Mouse (Mus musculus): ENCODE measurements around the gene Cox8a. TPM values are rescaled to one million over a fixed set of nuclear protein-coding genes. Genes with fewer than 3 reads are reported as not detected.

Gene Cox8a
- total and polyA plus RNA-seq, 3 experiments: 384 to 775 (median 424) TPM

GRCm38 (mm10) chr19:7196741-7197270, 20.6 kb downstream of the Cox8a start:
- TF ChIP-seq POLR2A (IDR thresholded peaks at IDR 0.05; ENCODE audit: insufficient read depth, low read depth, low read length) (no peak), EP300 (IDR thresholded peaks at IDR 0.05; ENCODE audit: insufficient read depth, low read depth, low read length) (0 out of 2 replicates have a peak, but pooled peaks have one; percentile 14), CTCF (IDR thresholded peaks at IDR 0.05) (no peak)
- no peaks in the 10 kb centered on the region for H3K79me2 ChIP-seq (replicated peaks; ENCODE audit: control insufficient read depth, insufficient read depth, low read length)
- H3K4me3 ChIP-seq: no peak overlapping the region
- no peaks in the 10 kb centered on the region for H3K36me3 ChIP-seq (ENCODE audit: control insufficient read depth, insufficient read depth, low read length)
- no peaks in the 10 kb centered on the region; the same call in 1 of the 2 replicates for H3K4me1 ChIP-seq (ENCODE audit: control insufficient read depth, insufficient read depth, low read length)
- H3K9ac ChIP-seq (ENCODE audit: low read depth, low read length): no peak overlapping the region
- intact Hi-C loops (cut with DNase I): loop anchor here (1.0 kb wide), 2 partner anchors 129 to 133 kb away; no protein-coding TSS in a partner anchor
- DNase-seq: no peak
- WGBS: 36% methylated on average over 17 of the region's 17 CpGs
- H3K27ac ChIP-seq: no peak overlapping the region
- H3K27me3 ChIP-seq (ENCODE audit: control insufficient read depth, insufficient read depth, low read length): no peaks in the 10 kb centered on the region

- no peaks in the 10 kb centered on the region; the same call in 1 of the 2 replicates for H3K4me1 ChIP-seq (ENCODE audit: control insufficient read depth, insufficient read depth, low read length)
- peak; percentile 65 to 79 for DNase-seq
- H3K27ac ChIP-seq: no peak overlapping the region
- H3K27me3 ChIP-seq (ENCODE audit: control insufficient read depth, insufficient read depth, low read length): no peaks in the 10 kb centered on the region
- intact Hi-C loops (cut with DNase I): loop anchor here (1.0 kb wide), 2 partner anchors 128 to 132 kb away; no protein-coding TSS in a partner anchor
- no peaks in the 10 kb centered on the region for H3K79me2 ChIP-seq (replicated peaks; ENCODE audit: control insufficient read depth, insufficient read depth, low read length)
- no peak overlapping the region for H3K4me3 ChIP-seq
- 23% methylated on average over 33 of the region's 33 CpGs for WGBS
- no peak overlapping the region for H3K9ac ChIP-seq (ENCODE audit: low read depth, low read length)
- no peak for TF ChIP-seq POLR2A (IDR thresholded peaks at IDR 0.05; ENCODE audit: insufficient read depth, low read depth, low read length)
- no peak for TF ChIP-seq EP300 (IDR thresholded peaks at IDR 0.05; ENCODE audit: insufficient read depth, low read depth, low read length)
- no peak; the same call in 1 of the 2 replicates for TF ChIP-seq CTCF (IDR thresholded peaks at IDR 0.05)
- no peaks in the 10 kb centered on the region for H3K36me3 ChIP-seq (ENCODE audit: control insufficient read depth, insufficient read depth, low read length)
These were observed 21.3 kb downstream of the Cox8a start for GRCm38 (mm10) chr19:7195900-7196728.

DNA sequence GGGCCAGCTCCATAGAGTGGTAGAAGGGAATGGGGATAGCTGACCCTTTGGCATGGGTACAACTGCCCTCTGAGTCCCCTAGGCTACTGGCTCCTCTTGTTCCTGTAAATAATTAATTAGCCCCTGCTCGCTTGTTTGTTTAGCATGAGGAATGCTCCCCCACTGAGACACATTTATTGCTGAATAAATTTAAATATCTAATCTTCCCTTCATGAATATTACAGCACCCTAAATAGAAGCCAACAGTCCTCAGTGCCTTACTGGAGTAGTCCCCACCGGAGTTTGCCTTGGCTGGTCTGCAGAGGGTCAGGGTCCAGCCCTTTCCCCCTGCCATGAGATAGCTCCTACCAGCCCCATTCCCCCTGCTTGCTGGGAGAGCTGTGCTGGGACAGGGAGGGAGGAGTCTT, 24.9 kb downstream of the Cox8a start:
- TF ChIP-seq EP300 (IDR thresholded peaks at IDR 0.05; ENCODE audit: insufficient read depth, low read depth, low read length): no peak
- no peak for TF ChIP-seq POLR2A (IDR thresholded peaks at IDR 0.05; ENCODE audit: insufficient read depth, low read depth, low read length)
- no peak for TF ChIP-seq CTCF (IDR thresholded peaks at IDR 0.05)
- no peak overlapping the region for H3K9ac ChIP-seq (ENCODE audit: low read depth, low read length)
- DNase-seq: no peak
- WGBS: 73% methylated on average over 2 of the region's 2 CpGs
- H3K4me1 ChIP-seq (ENCODE audit: control insufficient read depth, insufficient read depth, low read length): no peaks in the 10 kb centered on the region; the same call in 1 of the 2 replicates
- no peaks in the 10 kb centered on the region for H3K27me3 ChIP-seq (ENCODE audit: control insufficient read depth, insufficient read depth, low read length)
- no peaks in the 10 kb centered on the region for H3K79me2 ChIP-seq (replicated peaks; ENCODE audit: control insufficient read depth, insufficient read depth, low read length)
- H3K36me3 ChIP-seq (ENCODE audit: control insufficient read depth, insufficient read depth, low read length): no peaks in the 10 kb centered on the region
- H3K4me3 ChIP-seq: no peak overlapping the region
- intact Hi-C loops (cut with DNase I): no loop called here
- no peak overlapping the region for H3K27ac ChIP-seq

GRCm38 (mm10) chr19:7191639-7192038, 25.8 kb downstream of the Cox8a start:
- intact Hi-C loops (cut with DNase I): no loop called here
- 51% methylated on average over 6 of the region's 6 CpGs for WGBS
- no peak overlapping the region for H3K27ac ChIP-seq
- H3K4me1 ChIP-seq (ENCODE audit: control insufficient read depth, insufficient read depth, low read length): no peaks in the 10 kb centered on the region; the same call in 1 of the 2 replicates
- no peak for DNase-seq
- H3K27me3 ChIP-seq (ENCODE audit: control insufficient read depth, insufficient read depth, low read length): no peaks in the 10 kb centered on the region
- no peak overlapping the region for H3K4me3 ChIP-seq
- no peak for TF ChIP-seq EP300 (IDR thresholded peaks at IDR 0.05; ENCODE audit: insufficient read depth, low read depth, low read length)
- TF ChIP-seq POLR2A (IDR thresholded peaks at IDR 0.05; ENCODE audit: insufficient read depth, low read depth, low read length): no peak
- TF ChIP-seq CTCF (IDR thresholded peaks at IDR 0.05): no peak
- no peaks in the 10 kb centered on the region for H3K79me2 ChIP-seq (replicated peaks; ENCODE audit: control insufficient read depth, insufficient read depth, low read length)
- H3K36me3 ChIP-seq (ENCODE audit: control insufficient read depth, insufficient read depth, low read length): no peaks in the 10 kb centered on the region
- H3K9ac ChIP-seq (ENCODE audit: low read depth, low read length): no peak overlapping the region

DNA sequence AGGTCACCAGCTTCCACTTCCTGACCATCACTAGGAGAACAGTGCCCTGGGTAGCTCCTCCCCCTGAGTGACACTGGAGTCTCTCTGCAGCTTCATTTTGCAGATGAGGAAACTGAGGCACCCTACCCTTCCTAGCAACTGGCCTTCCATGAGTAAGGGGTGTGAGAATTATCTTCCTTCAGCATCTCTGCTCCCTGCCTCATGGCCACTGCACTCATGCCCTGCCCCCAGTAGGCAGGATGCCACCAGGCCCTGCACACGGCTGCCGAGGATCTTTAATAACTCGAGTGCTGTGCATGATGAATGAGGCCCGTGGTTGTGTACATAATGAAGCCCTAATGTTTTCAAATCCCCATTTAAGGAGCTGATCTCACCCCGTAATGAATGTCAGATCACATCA, 26.4 kb downstream of the Cox8a start:
- 68% methylated on average over 5 of the region's 5 CpGs for WGBS

DNA sequence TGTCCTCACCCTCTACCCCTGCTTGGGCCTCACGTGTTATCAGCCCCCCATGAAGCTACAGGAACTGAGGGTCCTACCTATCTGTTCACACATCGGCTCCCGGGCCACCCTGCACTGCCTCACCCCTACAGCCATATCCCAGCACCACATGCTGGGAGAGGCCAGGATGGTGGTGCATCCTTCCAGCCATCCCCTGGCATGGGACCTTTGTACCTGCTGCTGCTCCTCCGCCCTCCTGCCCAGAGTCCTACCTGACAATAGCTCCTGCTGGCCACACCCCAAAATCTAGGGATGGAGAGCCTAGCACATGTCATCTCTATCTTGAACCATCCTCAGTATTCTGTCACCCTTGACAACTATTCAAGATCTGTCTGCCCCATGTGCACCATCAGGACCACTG, 28.4 kb downstream of the Cox8a start:
- H3K79me2 ChIP-seq (replicated peaks; ENCODE audit: control insufficient read depth, insufficient read depth, low read length): no peaks in the 10 kb centered on the region
- H3K27me3 ChIP-seq (ENCODE audit: control insufficient read depth, insufficient read depth, low read length): no peaks in the 10 kb centered on the region
- H3K9ac ChIP-seq (ENCODE audit: low read depth, low read length): no peak overlapping the region
- intact Hi-C loops (cut with DNase I): no loop called here
- H3K4me3 ChIP-seq: no peak overlapping the region
- TF ChIP-seq EP300 (IDR thresholded peaks at IDR 0.05; ENCODE audit: insufficient read depth, low read depth, low read length): no peak
- TF ChIP-seq CTCF (IDR thresholded peaks at IDR 0.05): no peak
- TF ChIP-seq POLR2A (IDR thresholded peaks at IDR 0.05; ENCODE audit: insufficient read depth, low read depth, low read length): no peak
- no peak overlapping the region for H3K27ac ChIP-seq
- H3K4me1 ChIP-seq (ENCODE audit: control insufficient read depth, insufficient read depth, low read length): no peaks in the 10 kb centered on the region
- 67% methylated on average over 4 of the region's 4 CpGs for WGBS
- no peak for DNase-seq
- no peaks in the 10 kb centered on the region for H3K36me3 ChIP-seq (ENCODE audit: control insufficient read depth, insufficient read depth, low read length)

More for the DNA sequence above, 26.4 kb downstream of the Cox8a start:
- no peak for TF ChIP-seq CTCF (IDR thresholded peaks at IDR 0.05)
- no peak for TF ChIP-seq POLR2A (IDR thresholded peaks at IDR 0.05; ENCODE audit: insufficient read depth, low read depth, low read length)
- TF ChIP-seq EP300 (IDR thresholded peaks at IDR 0.05; ENCODE audit: insufficient read depth, low read depth, low read length): no peak
- Histone ChIP-seq H3K4me1 (ENCODE audit: control insufficient read depth, insufficient read depth, low read length) (no peaks in the 10 kb centered on the region), H3K79me2 (replicated peaks; ENCODE audit: control insufficient read depth, insufficient read depth, low read length) (no peaks in the 10 kb centered on the region), H3K9ac (ENCODE audit: low read depth, low read length) (no peak overlapping the region), H3K27me3 (ENCODE audit: control insufficient read depth, insufficient read depth, low read length) (no peaks in the 10 kb centered on the region), H3K36me3 (ENCODE audit: control insufficient read depth, insufficient read depth, low read length) (no peaks in the 10 kb centered on the region), H3K27ac (no peak overlapping the region), H3K4me3 (no peak overlapping the region)
- no peak for DNase-seq
- intact Hi-C loops (cut with DNase I): no loop called here

All from heart, adult 2 months (tissue).